Mouse (Mus musculus): Measurements from ENCODE around the gene Vmn1r107. TPM values are rescaled to one million over a fixed set of nuclear protein-coding genes. Genes with fewer than 3 reads are reported as not detected.
"Not testable (repeated sequence)": the region's sequence is repeated elsewhere in the genome, so short reads cannot be mapped to it uniquely, and the experiment has no call there.

Gene Vmn1r107
- not detected in 2 replicates for polyA plus RNA-seq (2016; fragmentation: Nextera tagmentation; extraction: Ambion mirVana)

GRCm38 (mm10) chr7:20668618-20669017 is at the start of gene Vmn1r107:
TSS of gene Vmn1r107 (plus strand) at chr7:20668918.
- not testable (repeated sequence) for H3K27me3 ChIP-seq; H3K9me3 ChIP-seq; H3K9ac ChIP-seq; H3K27ac ChIP-seq; H3K4me3 ChIP-seq (replicated peaks); H3K4me1 ChIP-seq; ATAC-seq (ENCODE audit: low FRiP score); H3K36me3 ChIP-seq (replicated peaks); H3K4me2 ChIP-seq
- WGBS: no CpG with 5 or more reads among the region's 3 CpGs

DNA sequence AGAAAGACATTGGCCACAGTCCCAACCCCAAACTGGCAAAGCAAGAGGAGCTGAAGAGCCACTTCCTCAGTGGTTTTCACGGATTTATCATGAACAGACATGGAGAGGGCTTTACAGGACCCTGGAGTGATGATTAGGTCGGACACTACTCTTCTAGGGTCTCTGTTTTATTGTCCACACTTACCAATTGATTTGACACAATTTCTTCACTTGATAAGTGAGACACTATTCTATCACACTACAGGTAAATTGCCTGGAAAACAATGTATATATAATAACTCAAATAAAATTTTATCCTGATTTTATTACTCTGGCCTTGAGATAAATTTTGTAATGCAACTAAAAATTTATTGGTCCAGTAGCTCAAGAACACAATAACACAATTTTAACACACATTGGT is 34.4 kb downstream of the Vmn1r107 start, which contains the start of gene Vmn1r111:
Vmn1r111 (minus strand) TSS at position 101 of the 400 bp plus-strand sequence.
- H3K9me3 ChIP-seq; H3K4me3 ChIP-seq (replicated peaks); H3K27me3 ChIP-seq; H3K27ac ChIP-seq; H3K4me2 ChIP-seq; H3K9ac ChIP-seq; ATAC-seq (ENCODE audit: low FRiP score); H3K36me3 ChIP-seq (replicated peaks); H3K4me1 ChIP-seq: not testable (repeated sequence)
- WGBS: no CpG with 5 or more reads among the region's 2 CpGs

Other genes with a start within 250 kb of the Vmn1r107 start
- gene Vmn1r101, start 226.3 kb upstream of the Vmn1r107 start, polyA plus RNA-seq (2016; fragmentation: Nextera tagmentation; extraction: Ambion mirVana): not detected in 2 replicates
- not detected in 2 replicates for gene Gm10670, start 194.0 kb upstream of the Vmn1r107 start, polyA plus RNA-seq (2016; fragmentation: Nextera tagmentation; extraction: Ambion mirVana)
- not detected in 2 replicates for gene Vmn1r103, start 158.4 kb upstream of the Vmn1r107 start, polyA plus RNA-seq (2016; fragmentation: Nextera tagmentation; extraction: Ambion mirVana)
- gene Vmn1r104, start 135.1 kb upstream of the Vmn1r107 start, polyA plus RNA-seq (2016; fragmentation: Nextera tagmentation; extraction: Ambion mirVana): not detected in 2 replicates
- gene Gm5726, start 123.2 kb upstream of the Vmn1r107 start, polyA plus RNA-seq (2016; fragmentation: Nextera tagmentation; extraction: Ambion mirVana): not detected in 2 replicates
- not detected in 2 replicates for gene Gm4141, start 92.7 kb upstream of the Vmn1r107 start, polyA plus RNA-seq (2016; fragmentation: Nextera tagmentation; extraction: Ambion mirVana)
- gene Gm4513, start 69.9 kb upstream of the Vmn1r107 start, polyA plus RNA-seq (2016; fragmentation: Nextera tagmentation; extraction: Ambion mirVana): not detected in 2 replicates
- not detected in 2 replicates for gene Vmn1r111, start 34.3 kb downstream of the Vmn1r107 start, polyA plus RNA-seq (2016; fragmentation: Nextera tagmentation; extraction: Ambion mirVana)
- not detected in 2 replicates for gene Gm10668, start 61.7 kb downstream of the Vmn1r107 start, polyA plus RNA-seq (2016; fragmentation: Nextera tagmentation; extraction: Ambion mirVana)
- gene Vmn1r112, start 102.3 kb downstream of the Vmn1r107 start, polyA plus RNA-seq (2016; fragmentation: Nextera tagmentation; extraction: Ambion mirVana): not detected in 2 replicates
- not detected in 2 replicates for gene Vmn1r113, start 118.4 kb downstream of the Vmn1r107 start, polyA plus RNA-seq (2016; fragmentation: Nextera tagmentation; extraction: Ambion mirVana)
- not detected in 2 replicates for gene Vmn1r114, start 143.3 kb downstream of the Vmn1r107 start, polyA plus RNA-seq (2016; fragmentation: Nextera tagmentation; extraction: Ambion mirVana)
- gene Vmn1r115, start 176.1 kb downstream of the Vmn1r107 start, polyA plus RNA-seq (2016; fragmentation: Nextera tagmentation; extraction: Ambion mirVana): not detected in 2 replicates
- gene Vmn1r116, start 203.3 kb downstream of the Vmn1r107 start, polyA plus RNA-seq (2016; fragmentation: Nextera tagmentation; extraction: Ambion mirVana): not detected in 2 replicates
- gene Vmn1r117, start 215.2 kb downstream of the Vmn1r107 start, polyA plus RNA-seq (2016; fragmentation: Nextera tagmentation; extraction: Ambion mirVana): not detected in 2 replicates
- gene Vmn1r118, start 243.4 kb downstream of the Vmn1r107 start, polyA plus RNA-seq (2016; fragmentation: Nextera tagmentation; extraction: Ambion mirVana): not detected in 2 replicates

Data from forebrain, embryonic 12.5 days (tissue).